Mouse (Mus musculus): ENCODE data around the gene Cfap45. TPM values are rescaled to one million over a fixed set of nuclear protein-coding genes. Genes with fewer than 3 reads are reported as not detected.

Gene Cfap45
- polyA plus RNA-seq, 1 experiment from 2014 or later: 4.6 TPM

- Histone ChIP-seq H3K27me3 (ENCODE audit: control insufficient read depth, insufficient read depth, low read length) (no peaks in the 10 kb centered on the region), H3K36me3 (ENCODE audit: control insufficient read depth, insufficient read depth, low read length) (no peaks in the 10 kb centered on the region), H3K9me3 (ENCODE audit: control insufficient read depth, low read length) (no peaks in the 10 kb centered on the region), H3K4me3 (ENCODE audit: low read depth, low read length) (no peak overlapping the region), H3K9ac (ENCODE audit: low read length) (no peak overlapping the region), H3K4me1 (replicated peaks; ENCODE audit: control insufficient read depth, insufficient read depth) (peaks cover 4% of the 10 kb centered on the region; the same call in 1 of the 2 replicates), H3K27ac (replicated peaks) (no peak overlapping the region), H3K4me2 (replicated peaks; ENCODE audit: low read depth) (no peak overlapping the region)
- ATAC-seq (ENCODE audit: low FRiP score, low TSS enrichment) (no peak), DNase-seq (ENCODE audit: low spot score) (no peak)
- 70% methylated on average over 4 of the region's 4 CpGs for WGBS
- TF ChIP-seq CTCF (IDR thresholded peaks at IDR 0.05; ENCODE audit: low read depth) (no peak), EP300 (optimal IDR thresholded peaks at IDR 0.05) (no peak)
Observed at GRCm38 (mm10) chr1:172546062-172546461, 25.5 kb downstream of the Cfap45 start.

GRCm38 (mm10) chr1:172548501-172548900, 27.9 kb downstream of the Cfap45 start:
- 56% methylated on average over 7 of the region's 7 CpGs for WGBS

GRCm38 (mm10) chr1:172549314-172549713, 28.7 kb downstream of the Cfap45 start:
- H3K4me3 ChIP-seq (ENCODE audit: low read depth, low read length): no peak overlapping the region
- no peak for TF ChIP-seq CTCF (IDR thresholded peaks at IDR 0.05; ENCODE audit: low read depth)
- TF ChIP-seq EP300 (optimal IDR thresholded peaks at IDR 0.05): no peak
- no peak overlapping the region for H3K9ac ChIP-seq (ENCODE audit: low read length)
- H3K4me2 ChIP-seq (replicated peaks; ENCODE audit: low read depth): peak overlapping the region; percentile 69
- H3K27ac ChIP-seq (replicated peaks): peak overlapping the region; percentile 50; the same call in 1 of the 2 replicates
- ATAC-seq (ENCODE audit: low FRiP score, low TSS enrichment) (peak; percentile 3; the same call in 1 of the 2 replicates), DNase-seq (ENCODE audit: low spot score) (peak; percentile 54)
- no peaks in the 10 kb centered on the region for H3K27me3 ChIP-seq (ENCODE audit: control insufficient read depth, insufficient read depth, low read length)
- peaks cover 4% of the 10 kb centered on the region; the same call in 1 of the 2 replicates for H3K4me1 ChIP-seq (replicated peaks; ENCODE audit: control insufficient read depth, insufficient read depth)
- no peaks in the 10 kb centered on the region for H3K9me3 ChIP-seq (ENCODE audit: control insufficient read depth, low read length)
- 34% methylated on average over 2 of the region's 2 CpGs for WGBS
- no peaks in the 10 kb centered on the region for H3K36me3 ChIP-seq (ENCODE audit: control insufficient read depth, insufficient read depth, low read length)

More at GRCm38 (mm10) chr1:172548501-172548900, 27.9 kb downstream of the Cfap45 start:
- H3K27ac ChIP-seq (replicated peaks): no peak overlapping the region
- H3K4me2 ChIP-seq (replicated peaks; ENCODE audit: low read depth): no peak overlapping the region
- ATAC-seq (ENCODE audit: low FRiP score, low TSS enrichment) (no peak), DNase-seq (ENCODE audit: low spot score) (no peak)
- no peaks in the 10 kb centered on the region for H3K27me3 ChIP-seq (ENCODE audit: control insufficient read depth, insufficient read depth, low read length)
- no peak overlapping the region for H3K9ac ChIP-seq (ENCODE audit: low read length)
- no peaks in the 10 kb centered on the region for H3K9me3 ChIP-seq (ENCODE audit: control insufficient read depth, low read length)
- H3K4me3 ChIP-seq (ENCODE audit: low read depth, low read length): no peak overlapping the region
- peaks cover 4% of the 10 kb centered on the region; the same call in 1 of the 2 replicates for H3K4me1 ChIP-seq (replicated peaks; ENCODE audit: control insufficient read depth, insufficient read depth)
- H3K36me3 ChIP-seq (ENCODE audit: control insufficient read depth, insufficient read depth, low read length): no peaks in the 10 kb centered on the region
- TF ChIP-seq EP300 (optimal IDR thresholded peaks at IDR 0.05) (no peak), CTCF (IDR thresholded peaks at IDR 0.05; ENCODE audit: low read depth) (no peak)

- H3K27me3 ChIP-seq (ENCODE audit: control insufficient read depth, insufficient read depth, low read length): no peaks in the 10 kb centered on the region
- H3K27ac ChIP-seq (replicated peaks): peak overlapping the region; percentile 74; the same call in 1 of the 2 replicates
- 12% methylated on average over 8 of the region's 8 CpGs for WGBS
- no peak overlapping the region for H3K9ac ChIP-seq (ENCODE audit: low read length)
- TF ChIP-seq EP300 (optimal IDR thresholded peaks at IDR 0.05) (no peak), CTCF (IDR thresholded peaks at IDR 0.05; ENCODE audit: low read depth) (no peak)
- DNase-seq (ENCODE audit: low spot score) (no peak), ATAC-seq (ENCODE audit: low FRiP score, low TSS enrichment) (no peak)
- H3K9me3 ChIP-seq (ENCODE audit: control insufficient read depth, low read length): no peaks in the 10 kb centered on the region
- H3K4me3 ChIP-seq (ENCODE audit: low read depth, low read length): peak overlapping the region; percentile 48
- peak overlapping the region; percentile 69 for H3K4me2 ChIP-seq (replicated peaks; ENCODE audit: low read depth)
- H3K4me1 ChIP-seq (replicated peaks; ENCODE audit: control insufficient read depth, insufficient read depth): peaks cover 4% of the 10 kb centered on the region; the same call in 1 of the 2 replicates
- no peaks in the 10 kb centered on the region for H3K36me3 ChIP-seq (ENCODE audit: control insufficient read depth, insufficient read depth, low read length)
Observed at GRCm38 (mm10) chr1:172549717-172550116, 29.1 kb downstream of the Cfap45 start.

GRCm38 (mm10) chr1:172550551-172550951, 29.9 kb downstream of the Cfap45 start:
- DNase-seq (ENCODE audit: low spot score): peak; percentile 82
- ATAC-seq (ENCODE audit: low FRiP score, low TSS enrichment): peak; percentile 96
- WGBS: under 1% methylated on average over 7 of the region's 8 CpGs
- TF ChIP-seq EP300 (optimal IDR thresholded peaks at IDR 0.05) (no peak), CTCF (IDR thresholded peaks at IDR 0.05; ENCODE audit: low read depth) (no peak)
- H3K36me3 ChIP-seq (ENCODE audit: control insufficient read depth, insufficient read depth, low read length): no peaks in the 10 kb centered on the region
- peak overlapping the region; percentile 74 for H3K27ac ChIP-seq (replicated peaks)
- no peaks in the 10 kb centered on the region for H3K27me3 ChIP-seq (ENCODE audit: control insufficient read depth, insufficient read depth, low read length)
- H3K4me2 ChIP-seq (replicated peaks; ENCODE audit: low read depth): peak overlapping the region; percentile 69
- H3K4me3 ChIP-seq (ENCODE audit: low read depth, low read length): peak overlapping the region; percentile 48
- no peaks in the 10 kb centered on the region for H3K9me3 ChIP-seq (ENCODE audit: control insufficient read depth, low read length)
- H3K9ac ChIP-seq (ENCODE audit: low read length): peak overlapping the region; percentile 54
- peaks cover 4% of the 10 kb centered on the region; the same call in 1 of the 2 replicates for H3K4me1 ChIP-seq (replicated peaks; ENCODE audit: control insufficient read depth, insufficient read depth)

- 11% methylated on average over 7 of the region's 7 CpGs for WGBS
- H3K4me2 ChIP-seq (replicated peaks; ENCODE audit: low read depth): peak overlapping the region; percentile 69
- no peak for TF ChIP-seq CTCF (IDR thresholded peaks at IDR 0.05; ENCODE audit: low read depth)
- TF ChIP-seq EP300 (optimal IDR thresholded peaks at IDR 0.05): no peak
- H3K27me3 ChIP-seq (ENCODE audit: control insufficient read depth, insufficient read depth, low read length): no peaks in the 10 kb centered on the region
- DNase-seq (ENCODE audit: low spot score): no peak
- H3K4me1 ChIP-seq (replicated peaks; ENCODE audit: control insufficient read depth, insufficient read depth): peaks cover 4% of the 10 kb centered on the region; the same call in 1 of the 2 replicates
- ATAC-seq (ENCODE audit: low FRiP score, low TSS enrichment): no peak
- no peaks in the 10 kb centered on the region for H3K36me3 ChIP-seq (ENCODE audit: control insufficient read depth, insufficient read depth, low read length)
- H3K27ac ChIP-seq (replicated peaks): no peak overlapping the region
- H3K9ac ChIP-seq (ENCODE audit: low read length): peak overlapping the region; percentile 27; the same call in 1 of the 2 replicates
- H3K4me3 ChIP-seq (ENCODE audit: low read depth, low read length): peak overlapping the region; percentile 48
- no peaks in the 10 kb centered on the region for H3K9me3 ChIP-seq (ENCODE audit: control insufficient read depth, low read length)
Observed at GRCm38 (mm10) chr1:172551009-172551408, 30.4 kb downstream of the Cfap45 start.

Data from stomach, postnatal 0 days (tissue).